Mouse (Mus musculus) intestine, embryonic 16.5 days (tissue): ENCODE measurements around the gene Fam168a. TPM values are rescaled to one million over a fixed set of nuclear protein-coding genes. Genes with fewer than 3 reads are reported as not detected.

Source experiments
- ATAC-seq: fragments of 200-750 bp; cut with Nextera tagmentation; 2 replicates; pipeline ENCODE4 v1.8.0; 2017; ENCODE audit warnings: moderate TSS enrichment, moderate library complexity
- H3K27ac ChIP-seq: fragments of 300-500 bp; sonication (generic); 2 replicates; pipeline ENCODE4 v1.5.1; 2014; ENCODE audit warnings: mild to moderate bottlenecking, low read length
- H3K27me3 ChIP-seq: fragments of 300-500 bp; sonication (generic); replicated peaks from 2 replicates; pipeline ENCODE4 v1.6.1; 2014; ENCODE audit warnings: low read length, control low read depth, mixed read lengths; ENCODE audit not compliant: control insufficient read depth, insufficient read depth
- H3K36me3 ChIP-seq: fragments of 300-500 bp; sonication (generic); 2 replicates; pipeline ENCODE4 v1.6.1; 2014; ENCODE audit warnings: low read length, control low read depth; ENCODE audit not compliant: control insufficient read depth, insufficient read depth
- H3K4me1 ChIP-seq: fragments of 300-500 bp; sonication (generic); 2 replicates; pipeline ENCODE4 v1.6.1; 2014; ENCODE audit warnings: low read length, control low read depth, mixed read lengths; ENCODE audit not compliant: control insufficient read depth, insufficient read depth
- H3K4me2 ChIP-seq: fragments of 300-500 bp; sonication (generic); 2 replicates; pipeline ENCODE4 v1.6.1; 2014; ENCODE audit warnings: low read depth, low read length, control low read depth
- H3K4me3 ChIP-seq: fragments of 300-500 bp; sonication (generic); 2 replicates; pipeline ENCODE4 v1.5.1; 2014; ENCODE audit warnings: mild to moderate bottlenecking, low read length
- H3K9ac ChIP-seq: fragments of 300-500 bp; sonication (generic); 2 replicates; pipeline ENCODE4 v1.6.1; 2014; ENCODE audit warnings: low read depth, low read length
- H3K9me3 ChIP-seq: fragments of 300-500 bp; sonication (generic); 2 replicates; pipeline ENCODE4 v1.6.1; 2016; ENCODE audit warnings: low read length, control low read depth; ENCODE audit not compliant: control insufficient read depth
- WGBS: fragments of 180-500 bp; shearing (Covaris S2); extraction: QIAGEN DNeasy Blood & Tissue Kit; methylation state at CpG from one replicate; pipeline ENCODE4 v1.1.7; 2014; 5-methylcytosine and 5-hydroxymethylcytosine counted together
- polyA plus RNA-seq: library from polyadenylated mRNA; unstranded; fragments of >200 nt; fragmentation: Nextera tagmentation; extraction: Ambion mirVana; gene quantifications from 2 replicates; pipeline ENCODE4 v1.2.1, GENCODE M21; 2015

The Fam168a gene
- polyA plus RNA-seq, 1 experiment from 2014 or later = 24.9 TPM

GRCm38 (mm10) chr7:100862353-100862752, 155.9 kb downstream of the Fam168a start:
- Histone ChIP-seq H3K36me3 (no peaks in the 10 kb centered on the region), H3K27me3 (no peaks in the 10 kb centered on the region), H3K4me2 (peak overlapping the region; percentile 99), H3K27ac (no peak overlapping the region), H3K9me3 (no peaks in the 10 kb centered on the region), H3K4me3 (peak overlapping the region; percentile 79), H3K9ac (peak overlapping the region; percentile 82), H3K4me1 (no peaks in the 10 kb centered on the region)
- ATAC-seq = peak; percentile 2; the same call in 1 of the 2 replicates
- 8% methylated on average over 4 of the region's 4 CpGs for WGBS

- WGBS = under 1% methylated on average over 91 of the region's 91 CpGs
- H3K27ac ChIP-seq = peak within 1 kb of the TSS; percentile 48; the same call in 1 of the 2 replicates
- peak within 1 kb of the TSS; percentile 99 for H3K4me2 ChIP-seq
- H3K9ac ChIP-seq = peak within 1 kb of the TSS; percentile 82
- ATAC-seq = peak; percentile 95
- H3K36me3 ChIP-seq = no peaks in the 10 kb centered on the region
- H3K4me1 ChIP-seq = no peaks in the 10 kb centered on the region
- H3K27me3 ChIP-seq = no peaks in the 10 kb centered on the region
- H3K9me3 ChIP-seq = no peaks in the 10 kb centered on the region
- H3K4me3 ChIP-seq = peak within 1 kb of the TSS; percentile 79
Measured at GRCm38 (mm10) chr7:100862828-100863638, 156.6 kb downstream of the Fam168a start, which contains the start of gene Relt. TSS of gene Relt (minus strand) at chr7:100863446.

- no peak for ATAC-seq
Measured at GRCm38 (mm10) chr7:100866675-100867074, 160.2 kb downstream of the Fam168a start.

GRCm38 (mm10) chr7:100867561-100867960, 161.1 kb downstream of the Fam168a start:
- ATAC-seq = no peak
- H3K27ac ChIP-seq = no peak overlapping the region
- H3K9me3 ChIP-seq = no peaks in the 10 kb centered on the region
- no peak overlapping the region for H3K4me2 ChIP-seq
- H3K4me1 ChIP-seq = no peaks in the 10 kb centered on the region
- 47% methylated on average over 2 of the region's 2 CpGs for WGBS
- H3K4me3 ChIP-seq = no peak overlapping the region
- no peaks in the 10 kb centered on the region for H3K27me3 ChIP-seq
- H3K9ac ChIP-seq = no peak overlapping the region
- no peaks in the 10 kb centered on the region for H3K36me3 ChIP-seq

More at GRCm38 (mm10) chr7:100866675-100867074, 160.2 kb downstream of the Fam168a start:
- Histone ChIP-seq H3K27ac (no peak overlapping the region), H3K4me2 (no peak overlapping the region), H3K27me3 (no peaks in the 10 kb centered on the region), H3K9ac (no peak overlapping the region), H3K4me1 (no peaks in the 10 kb centered on the region), H3K4me3 (no peak overlapping the region), H3K36me3 (no peaks in the 10 kb centered on the region), H3K9me3 (no peaks in the 10 kb centered on the region)
- WGBS = 6% methylated on average over 3 of the region's 3 CpGs

GRCm38 (mm10) chr7:100868551-100868950, 162.1 kb downstream of the Fam168a start:
- ATAC-seq = no peak
- no peak overlapping the region for H3K4me2 ChIP-seq
- H3K9ac ChIP-seq = no peak overlapping the region
- H3K36me3 ChIP-seq = peaks cover 7% of the 10 kb centered on the region; the same call in 1 of the 2 replicates
- H3K9me3 ChIP-seq = no peaks in the 10 kb centered on the region
- H3K4me1 ChIP-seq = no peaks in the 10 kb centered on the region
- WGBS = 73% methylated on average over 4 of the region's 4 CpGs
- H3K4me3 ChIP-seq = no peak overlapping the region
- no peak overlapping the region for H3K27ac ChIP-seq
- H3K27me3 ChIP-seq = no peaks in the 10 kb centered on the region

GRCm38 (mm10) chr7:100869877-100870629, 163.6 kb downstream of the Fam168a start:
- ATAC-seq = no peak
- WGBS = 80% methylated on average over 8 of the region's 8 CpGs
- Histone ChIP-seq H3K4me3 (no peak overlapping the region), H3K9me3 (no peaks in the 10 kb centered on the region), H3K27me3 (no peaks in the 10 kb centered on the region), H3K36me3 (peaks cover 8% of the 10 kb centered on the region; the same call in 1 of the 2 replicates), H3K4me1 (no peaks in the 10 kb centered on the region), H3K9ac (no peak overlapping the region), H3K4me2 (no peak overlapping the region), H3K27ac (no peak overlapping the region)

- ATAC-seq = no peak
- Histone ChIP-seq H3K27me3 (no peaks in the 10 kb centered on the region), H3K36me3 (peaks cover 12% of the 10 kb centered on the region; the same call in 1 of the 2 replicates), H3K9me3 (no peaks in the 10 kb centered on the region), H3K4me1 (peaks cover 3% of the 10 kb centered on the region; the same call in 1 of the 2 replicates), H3K4me3 (no peak overlapping the region), H3K9ac (no peak overlapping the region), H3K27ac (no peak overlapping the region), H3K4me2 (no peak overlapping the region)
- 92% methylated on average over 4 of the region's 4 CpGs for WGBS
Measured at GRCm38 (mm10) chr7:100871355-100871754, 164.9 kb downstream of the Fam168a start.

- no peaks in the 10 kb centered on the region for H3K9me3 ChIP-seq
- H3K36me3 ChIP-seq = peaks cover 12% of the 10 kb centered on the region; the same call in 1 of the 2 replicates
- no peak for ATAC-seq
- no peak overlapping the region for H3K4me3 ChIP-seq
- no peaks in the 10 kb centered on the region for H3K27me3 ChIP-seq
- no peak overlapping the region for H3K4me2 ChIP-seq
- H3K4me1 ChIP-seq = peaks cover 3% of the 10 kb centered on the region; the same call in 1 of the 2 replicates
- WGBS = 78% methylated on average over 5 of the region's 5 CpGs
- no peak overlapping the region for H3K9ac ChIP-seq
- no peak overlapping the region for H3K27ac ChIP-seq
Measured at GRCm38 (mm10) chr7:100871892-100872291, 165.5 kb downstream of the Fam168a start.

- Histone ChIP-seq H3K4me1 (peaks cover 3% of the 10 kb centered on the region; the same call in 1 of the 2 replicates), H3K27ac (no peak overlapping the region), H3K27me3 (no peaks in the 10 kb centered on the region), H3K4me3 (no peak overlapping the region), H3K9me3 (no peaks in the 10 kb centered on the region), H3K36me3 (peaks cover 12% of the 10 kb centered on the region; the same call in 1 of the 2 replicates), H3K4me2 (no peak overlapping the region), H3K9ac (no peak overlapping the region)
- ATAC-seq = no peak
- 93% methylated on average over 12 of the region's 13 CpGs for WGBS
Measured at GRCm38 (mm10) chr7:100873197-100873596, 166.8 kb downstream of the Fam168a start.
